Mouse (Mus musculus) brain, adult 2 months (tissue): Measurements from ENCODE around the gene Osbp.

ENCODE experiments used
- DNase-seq: peaks from one replicate; pipeline ENCODE4 v3.0.0; 2011; ENCODE audit warnings: low read depth, low spot score

The Osbp gene

DNA sequence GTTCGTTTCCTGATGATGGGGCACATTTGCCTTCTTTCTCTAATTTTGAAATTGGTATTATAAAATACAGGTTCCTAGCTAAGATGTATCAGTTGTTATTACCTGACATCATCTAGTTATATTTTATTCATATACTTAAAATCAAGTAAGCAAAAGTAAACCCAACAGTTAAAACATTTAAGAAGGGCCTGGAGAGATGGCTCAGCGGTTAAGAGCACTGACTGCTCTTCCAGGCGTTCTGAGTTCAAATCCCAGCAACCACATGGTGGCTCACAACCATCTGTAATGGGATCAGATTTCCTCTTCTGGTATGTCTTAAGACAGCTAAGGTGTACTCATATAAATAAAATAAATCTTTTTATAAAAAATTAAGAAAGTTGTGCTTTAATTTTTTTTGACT lies 22.1 kb downstream of the Osbp start:
- DNase-seq = no peak

DNA sequence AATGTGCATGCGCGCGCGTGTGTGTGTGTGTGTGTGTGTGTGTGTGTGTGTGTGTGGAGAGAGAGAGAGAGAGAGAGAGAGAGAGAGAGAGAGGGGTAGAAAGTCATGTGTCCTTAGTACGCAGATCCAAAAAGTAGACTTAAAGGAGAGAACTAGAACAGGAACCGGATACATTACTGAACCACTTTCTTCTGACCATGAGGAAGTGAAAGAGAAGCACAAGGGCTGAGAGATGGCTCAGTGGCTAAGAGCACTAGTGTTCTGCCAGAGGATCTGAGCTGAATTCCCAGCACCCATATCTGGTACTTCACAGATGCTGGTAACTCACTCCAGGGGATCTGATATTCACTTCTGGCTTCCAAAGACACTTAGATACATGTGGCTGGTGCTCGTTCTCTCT lies 23.6 kb downstream of the Osbp start:
- no peak for DNase-seq

DNA sequence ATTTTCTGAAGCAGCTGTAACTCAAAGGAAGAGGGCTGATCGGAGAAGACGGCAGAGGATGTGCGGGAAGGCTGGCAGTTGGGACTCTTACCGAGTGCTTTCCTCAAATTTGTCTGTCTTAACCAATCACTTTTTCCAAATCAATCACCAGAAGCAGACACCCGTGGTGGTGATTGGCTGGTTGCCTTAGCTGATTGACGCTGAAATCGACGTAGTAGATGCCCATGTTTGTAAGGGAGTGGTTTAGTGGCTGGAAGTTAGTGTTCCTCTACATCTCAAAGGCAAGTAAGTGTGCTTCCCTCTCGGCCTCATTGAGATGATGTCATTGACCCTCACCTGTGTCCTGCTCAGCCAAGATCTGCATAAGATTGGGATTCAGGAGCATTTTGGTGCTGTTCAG lies 26.3 kb downstream of the Osbp start:
- no peak for DNase-seq

DNA sequence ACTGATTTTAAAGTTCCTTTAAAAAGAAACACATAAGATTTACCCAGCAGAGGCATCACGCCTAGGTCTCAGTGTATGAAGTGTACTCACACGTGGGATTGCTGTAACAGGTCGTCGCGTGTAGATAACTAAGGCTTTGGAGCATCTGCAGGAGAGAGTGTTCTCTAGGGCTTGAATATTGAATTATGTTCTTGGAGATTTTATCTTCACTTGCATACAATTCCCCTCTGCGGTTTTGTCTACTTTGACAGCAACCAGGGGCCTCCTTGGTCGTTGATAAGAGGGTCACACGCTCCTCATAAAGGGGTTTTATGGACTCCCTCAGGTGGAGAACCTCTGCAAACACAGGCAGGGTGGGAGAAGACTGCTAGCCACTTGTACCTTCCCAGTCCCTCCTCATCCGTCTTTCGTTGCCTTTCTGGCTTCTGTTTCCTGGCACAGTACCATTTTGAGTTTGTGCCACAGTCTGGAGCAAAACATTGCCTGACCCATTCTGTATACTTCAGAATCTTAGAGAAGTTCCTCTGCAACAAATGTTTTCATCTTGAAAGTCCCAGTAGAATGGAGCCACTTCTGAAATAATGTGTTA lies 26.8 kb downstream of the Osbp start:
- DNase-seq = no peak

DNA sequence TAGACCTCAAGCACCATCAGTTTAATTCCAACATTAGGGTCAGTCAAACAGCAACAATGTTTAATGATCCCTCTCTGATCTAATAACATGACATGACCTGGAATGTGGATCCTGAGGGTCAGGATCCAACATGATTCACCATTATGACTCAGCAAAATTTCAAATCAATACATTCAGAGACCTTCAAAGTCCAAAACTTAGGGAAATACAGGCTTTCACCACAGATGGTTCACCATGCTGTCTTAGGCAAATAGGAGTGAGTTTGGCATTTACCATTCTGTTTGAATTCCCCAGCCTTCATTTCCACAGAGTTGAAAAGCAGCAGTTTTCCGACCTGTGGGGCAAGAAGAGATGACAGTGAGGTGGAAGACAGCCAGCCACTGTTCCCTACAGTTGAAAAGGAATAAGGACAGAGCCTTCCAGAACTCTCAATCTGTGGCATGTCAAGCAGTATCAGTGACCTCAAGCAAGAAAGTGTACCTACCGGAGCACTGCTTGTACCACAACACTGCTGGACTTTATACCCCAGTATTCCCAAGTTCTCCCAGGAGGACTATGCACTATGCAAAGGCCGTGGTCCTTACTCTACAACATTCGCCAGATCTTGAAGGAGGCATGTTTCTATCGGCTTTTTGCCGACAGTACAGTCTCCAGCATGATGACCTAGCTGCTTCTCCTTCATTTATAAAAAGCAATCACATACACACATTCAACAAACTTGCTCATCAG lies 29.1 kb downstream of the Osbp start:
- no peak for DNase-seq

DNA sequence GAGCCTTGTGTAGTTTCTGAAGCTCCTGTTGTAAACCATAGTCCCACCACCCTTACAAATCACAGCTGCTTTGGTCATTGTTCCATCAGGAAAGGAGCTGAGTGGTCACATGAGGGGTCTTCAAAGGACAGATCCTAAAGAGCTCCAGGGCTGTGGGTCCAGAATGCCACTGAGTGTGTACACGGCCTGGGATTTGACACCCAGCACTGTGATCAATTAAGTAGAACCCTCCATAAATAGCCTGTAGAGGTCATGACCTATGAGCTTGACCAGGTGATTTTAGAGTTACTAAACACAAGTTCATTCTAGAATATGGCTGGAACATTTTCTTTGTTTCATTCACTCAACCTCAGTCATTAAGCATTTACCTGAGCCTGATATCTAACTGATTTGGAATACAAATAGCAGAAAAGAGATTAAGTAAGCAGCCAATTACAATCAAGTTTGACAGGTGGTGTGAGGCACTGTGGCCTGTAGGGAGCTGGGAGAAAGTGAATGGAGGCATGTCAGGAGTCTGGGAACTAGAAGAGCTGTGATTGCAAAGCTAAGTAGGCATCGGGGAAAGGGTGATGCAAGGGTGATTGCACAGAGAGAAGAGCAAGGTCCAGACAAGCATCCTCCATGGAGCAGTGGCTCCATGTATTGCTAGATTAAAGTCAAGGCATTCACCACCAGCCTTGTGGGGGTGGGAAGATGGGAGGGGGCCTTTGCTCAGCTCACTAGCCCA lies 30.1 kb downstream of the Osbp start:
- DNase-seq = no peak

DNA sequence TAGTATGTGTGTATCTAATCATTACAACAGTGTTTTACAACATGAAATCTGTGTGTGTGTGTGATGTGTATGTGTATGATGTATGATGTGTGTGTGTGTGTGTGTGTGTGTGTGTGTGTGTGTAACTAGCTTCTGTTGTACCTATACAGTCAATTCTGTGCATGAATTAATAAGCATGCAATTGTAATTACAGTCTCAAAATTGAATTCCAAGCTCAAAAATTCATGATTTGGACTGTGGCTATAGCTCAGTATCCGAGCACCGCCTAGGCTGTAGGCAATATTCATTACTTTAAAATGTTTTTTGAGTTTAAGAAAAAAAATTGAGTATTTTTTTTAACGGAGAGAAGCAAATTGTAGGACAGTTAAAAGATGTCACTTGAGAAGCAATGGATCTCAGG lies 35.9 kb downstream of the Osbp start:
- no peak for DNase-seq

DNA sequence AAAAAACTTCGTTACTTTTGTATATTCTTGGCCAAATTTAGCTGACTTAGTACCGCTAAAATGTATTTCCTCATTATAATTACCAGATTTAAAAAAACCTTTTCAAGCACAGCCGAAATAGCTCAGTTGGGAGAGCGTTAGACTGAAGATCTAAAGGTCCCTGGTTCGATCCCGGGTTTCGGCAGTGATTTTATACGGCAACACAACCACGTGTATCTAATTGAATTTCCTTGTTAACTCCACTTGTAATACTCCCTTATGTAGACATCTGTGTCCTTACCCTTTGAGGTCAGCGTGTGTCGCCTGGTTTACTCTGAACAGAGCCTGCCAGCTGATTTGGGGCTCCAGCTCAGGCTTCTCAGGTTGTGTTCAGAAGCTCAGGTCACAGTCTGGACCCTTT lies 36.4 kb downstream of the Osbp start:
- peak; percentile 78 for DNase-seq

DNA sequence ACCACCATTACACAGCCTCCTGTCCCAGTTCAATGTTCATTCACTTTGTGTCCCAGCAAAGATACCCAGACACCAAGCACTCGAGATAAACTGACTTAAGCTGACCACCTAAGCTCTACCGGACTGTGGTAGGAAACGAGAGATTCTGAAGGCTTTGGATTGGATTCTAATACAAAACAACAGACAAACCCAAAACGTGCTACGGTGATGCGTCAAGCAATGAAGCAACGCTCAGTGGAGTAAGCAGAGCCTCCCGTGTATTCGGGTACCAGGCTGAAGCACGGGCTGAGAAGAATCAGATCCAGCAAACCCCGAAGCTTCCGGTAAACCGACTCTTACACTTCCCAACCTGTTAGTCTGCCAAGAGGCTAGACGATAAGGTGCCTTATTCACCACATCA lies 37.0 kb downstream of the Osbp start:
- DNase-seq = no peak

DNA sequence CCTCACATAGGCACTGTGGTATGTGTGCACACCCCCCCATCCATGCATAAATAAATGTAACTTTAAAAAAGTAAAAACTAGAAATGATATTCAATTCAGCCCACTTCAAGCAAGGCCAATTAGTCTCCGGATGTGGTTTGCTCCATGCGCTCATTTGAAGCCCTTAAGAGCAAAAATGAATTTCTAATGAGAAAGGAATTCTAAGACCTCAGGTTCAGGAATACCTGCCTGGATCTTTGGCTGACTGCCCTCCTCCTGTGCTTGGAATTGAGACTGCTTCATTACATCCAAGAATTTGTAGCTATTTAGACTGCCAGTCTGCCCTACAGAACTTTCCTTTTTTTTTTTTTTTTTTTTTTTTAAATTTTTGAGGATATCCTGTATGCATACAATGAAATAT lies 37.8 kb downstream of the Osbp start:
- DNase-seq = no peak

DNA sequence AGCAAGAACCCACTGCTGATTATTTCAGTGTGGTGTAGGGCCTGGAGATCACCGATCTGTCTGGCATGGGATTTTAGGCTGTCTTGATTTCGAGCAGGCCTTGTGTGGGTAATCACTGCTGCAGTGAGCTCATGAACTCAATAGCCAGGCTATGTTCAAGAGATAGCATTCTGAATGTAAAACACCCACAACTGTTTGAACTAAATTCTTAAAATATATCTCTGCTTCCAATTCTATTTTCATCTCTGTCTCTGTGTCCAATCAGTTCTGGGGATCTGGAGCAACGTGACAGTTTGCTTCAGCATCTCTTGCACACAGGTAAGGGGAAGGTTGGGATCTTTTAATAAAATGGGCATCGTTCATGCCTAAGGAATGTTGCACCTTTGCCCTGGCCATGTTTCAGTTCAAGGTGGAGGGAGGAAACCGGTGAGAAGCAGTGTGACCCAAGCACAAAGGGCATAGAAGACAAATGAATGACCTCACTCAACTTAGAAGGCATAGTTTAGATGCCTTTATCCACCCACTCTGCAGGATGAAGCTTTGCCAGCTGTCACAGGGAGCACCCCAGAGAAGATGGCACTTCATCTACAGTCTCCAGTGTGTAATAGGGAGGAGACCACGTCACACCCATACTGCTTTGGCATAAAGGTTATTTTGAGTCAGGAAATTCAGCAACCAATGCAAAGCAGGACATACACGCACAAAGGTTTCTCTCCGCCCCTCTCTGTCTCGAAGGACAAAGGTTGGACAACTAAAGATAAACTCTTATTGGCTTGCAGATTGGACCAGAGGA lies 38.7 kb downstream of the Osbp start:
- DNase-seq = peak; percentile 74

DNA sequence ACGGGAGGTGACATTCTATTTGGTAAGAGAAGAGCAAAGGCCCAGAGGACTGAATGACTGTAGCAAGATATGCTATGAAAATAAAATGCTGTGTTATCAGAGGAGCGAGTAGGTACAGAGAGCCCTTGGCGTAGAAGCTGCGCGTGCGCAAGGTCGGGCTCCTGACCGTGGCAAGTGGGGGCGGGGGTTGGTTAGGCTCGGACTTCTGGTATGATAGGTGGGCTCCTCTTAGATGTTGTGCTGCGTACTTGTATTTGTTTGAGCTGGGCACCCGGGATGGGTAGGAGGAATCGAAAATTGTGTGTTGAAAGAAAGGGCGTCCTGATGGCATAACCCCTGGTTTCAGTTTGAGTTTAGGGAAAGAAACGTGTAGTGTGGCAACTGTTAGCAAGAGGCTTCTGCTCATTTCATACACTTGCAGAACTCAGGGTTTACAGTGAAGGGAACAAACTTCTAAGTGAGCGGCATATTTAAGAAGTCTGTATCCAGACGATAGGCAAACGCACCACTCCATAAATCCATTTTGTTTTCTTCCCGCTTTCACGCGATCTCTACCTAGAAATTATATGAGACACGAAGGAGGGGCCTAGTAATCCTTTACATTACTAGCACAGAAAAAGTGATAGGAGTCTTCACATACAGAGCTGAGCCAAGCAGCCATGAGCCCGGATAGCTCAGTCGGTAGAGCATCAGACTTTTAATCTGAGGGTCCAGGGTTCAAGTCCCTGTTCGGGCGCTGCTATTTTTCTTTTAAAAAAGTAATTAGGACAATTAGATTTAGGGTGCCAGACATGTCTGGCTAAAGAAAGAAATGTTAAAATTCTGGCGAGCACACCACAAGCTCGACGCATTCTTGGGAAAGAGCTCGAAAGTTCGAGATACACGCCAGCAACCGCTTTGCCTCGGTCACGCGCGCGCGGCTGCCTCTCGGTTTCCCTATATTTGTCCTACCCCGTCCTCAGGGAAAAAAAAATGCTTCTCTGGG lies 39.9 kb downstream of the Osbp start:
- DNase-seq = peak; percentile 93

DNA sequence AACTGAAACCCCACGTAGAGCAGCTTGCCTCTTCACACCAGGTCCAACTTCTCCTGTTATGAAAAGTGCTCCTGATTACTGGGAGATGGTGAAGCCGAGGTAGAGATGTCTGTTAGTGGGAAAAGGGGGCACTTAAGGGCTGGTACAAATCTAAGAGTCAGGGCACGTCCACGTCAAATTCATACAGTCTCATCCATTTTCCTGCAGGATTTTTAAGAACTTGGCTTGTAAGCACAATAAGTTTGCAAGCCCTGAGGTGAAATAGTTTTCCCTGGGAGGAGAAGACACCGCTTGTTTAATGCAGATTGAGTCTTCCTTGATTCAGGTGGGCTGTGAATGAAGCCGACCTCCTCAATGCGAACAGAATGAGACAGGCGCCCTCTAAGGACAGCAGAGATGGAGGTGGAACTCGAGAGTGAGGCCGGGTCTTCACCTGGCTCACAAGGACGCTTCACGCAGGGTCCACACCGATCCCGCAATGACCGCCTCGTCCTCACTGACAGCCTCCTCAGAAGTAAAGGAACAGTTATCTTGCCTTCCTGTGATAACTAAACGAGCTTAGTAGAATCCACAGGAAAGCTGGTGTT lies 40.7 kb downstream of the Osbp start:
- peak; percentile 61 for DNase-seq

DNA sequence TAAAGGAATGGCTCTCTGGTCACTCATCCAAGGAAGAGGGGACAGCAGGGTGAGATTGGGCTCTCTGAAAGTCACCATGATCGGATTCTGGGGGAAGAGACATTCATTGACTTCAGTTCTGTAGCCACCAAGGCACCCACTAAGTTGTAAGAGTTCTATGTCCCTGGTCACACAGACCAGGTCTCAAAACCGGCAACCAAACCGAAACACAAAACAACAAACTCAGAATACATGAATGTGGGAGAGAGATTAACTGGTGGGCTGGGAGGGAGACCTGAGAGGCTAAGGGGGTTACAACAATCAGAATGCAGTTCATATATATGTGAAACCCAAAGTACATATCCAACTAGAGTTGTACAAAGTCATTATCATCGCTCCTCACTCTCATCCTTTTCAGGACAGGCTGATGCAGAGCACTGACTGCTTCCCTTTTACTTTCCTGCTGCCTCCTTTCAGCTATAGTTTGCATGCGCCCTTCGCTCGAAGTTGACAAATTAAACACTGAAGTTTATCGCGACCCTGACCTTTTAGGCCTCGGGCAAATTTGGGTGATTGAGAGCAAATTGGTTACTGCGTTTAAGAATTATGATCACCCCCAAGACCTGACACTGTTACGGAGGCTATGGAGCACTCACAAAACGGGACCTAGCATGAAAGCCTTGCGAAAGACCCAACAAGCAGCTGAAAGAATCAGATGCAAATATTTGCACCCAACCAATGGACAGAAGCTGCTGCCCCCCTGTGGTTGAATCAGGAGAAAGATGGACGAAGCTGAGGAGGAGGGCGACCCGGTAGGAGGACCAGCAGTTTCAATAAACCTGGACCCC lies 41.6 kb downstream of the Osbp start:
- DNase-seq = peak; percentile 58

DNA sequence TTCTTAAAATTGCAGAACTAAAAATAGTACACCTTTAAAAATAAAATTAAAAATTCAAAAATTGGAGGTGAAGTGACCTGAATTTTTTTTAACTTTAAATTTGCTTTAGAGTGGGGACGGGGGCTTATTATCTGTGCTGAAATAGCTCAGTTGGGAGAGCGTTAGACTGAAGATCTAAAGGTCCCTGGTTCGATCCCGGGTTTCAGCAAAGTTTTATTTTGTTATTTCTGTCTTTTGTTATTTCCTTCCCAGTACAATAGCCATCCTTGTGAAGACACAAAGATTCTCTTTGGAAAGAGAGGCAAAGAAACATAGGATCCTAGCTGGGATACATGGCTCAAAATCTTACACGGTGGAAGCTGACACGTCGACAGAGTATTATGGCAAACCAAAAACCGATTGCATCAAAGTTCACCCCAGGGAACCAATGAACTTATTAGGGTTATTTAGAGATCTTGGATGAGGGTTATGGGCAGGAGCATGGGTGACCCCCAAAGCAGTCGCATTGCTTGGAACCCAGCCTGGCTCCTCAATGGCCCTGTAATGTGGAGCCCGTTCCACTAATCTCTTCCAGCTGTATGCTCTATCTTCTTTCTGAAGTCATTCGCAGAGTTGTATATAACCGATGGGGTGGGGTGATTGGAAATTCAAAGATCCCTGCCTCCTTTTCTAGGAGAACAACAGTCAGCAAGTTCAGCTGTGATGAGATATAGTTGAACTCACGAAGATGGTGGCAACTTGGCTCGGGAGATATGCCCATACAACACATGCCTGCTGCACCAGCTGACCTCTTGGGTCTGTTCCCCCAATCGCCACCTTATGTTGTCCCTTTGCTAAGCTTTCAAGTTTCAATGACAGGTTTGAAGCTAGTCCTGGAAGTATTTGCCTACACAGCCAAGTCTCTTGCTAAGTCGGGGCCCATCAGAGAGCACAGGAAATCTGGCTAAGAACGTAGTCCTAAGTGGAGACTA lies 43.0 kb downstream of the Osbp start:
- DNase-seq = no peak

DNA sequence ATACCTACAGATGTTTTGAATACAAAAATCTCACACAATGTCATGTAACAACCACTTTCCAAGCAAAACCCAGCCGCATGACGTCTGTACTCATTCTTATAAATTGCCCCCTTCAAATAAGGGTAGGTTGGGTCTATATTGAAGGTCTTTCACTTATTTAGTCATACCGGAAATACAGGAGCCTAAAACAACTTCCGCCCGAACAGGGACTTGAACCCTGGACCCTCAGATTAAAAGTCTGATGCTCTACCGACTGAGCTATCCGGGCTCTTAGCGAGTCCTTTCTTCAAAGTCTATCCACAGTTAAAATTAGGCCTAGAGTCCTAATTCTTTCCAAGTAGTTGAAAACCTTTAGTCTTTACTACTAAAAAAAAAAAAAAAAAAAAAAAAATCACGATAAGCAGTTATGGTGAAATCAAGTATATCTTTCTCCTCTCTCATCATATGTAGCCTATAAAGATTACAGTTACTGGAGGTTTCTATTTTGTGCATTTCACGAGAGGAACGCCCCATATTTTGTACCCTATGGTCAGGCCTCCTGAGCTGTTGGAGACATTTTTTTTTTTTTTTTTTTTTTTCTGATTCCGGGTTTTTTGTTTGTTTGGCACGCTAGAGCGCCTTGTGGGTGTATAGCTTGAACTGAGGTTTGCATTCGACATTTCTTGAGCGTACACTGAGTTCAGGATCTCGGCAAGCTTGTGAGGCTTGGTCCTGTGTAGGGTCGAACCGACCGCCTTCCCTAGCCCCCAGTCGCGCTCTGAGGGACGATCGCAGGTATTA lies 44.0 kb downstream of the Osbp start:
- DNase-seq = peak; percentile 84

DNA sequence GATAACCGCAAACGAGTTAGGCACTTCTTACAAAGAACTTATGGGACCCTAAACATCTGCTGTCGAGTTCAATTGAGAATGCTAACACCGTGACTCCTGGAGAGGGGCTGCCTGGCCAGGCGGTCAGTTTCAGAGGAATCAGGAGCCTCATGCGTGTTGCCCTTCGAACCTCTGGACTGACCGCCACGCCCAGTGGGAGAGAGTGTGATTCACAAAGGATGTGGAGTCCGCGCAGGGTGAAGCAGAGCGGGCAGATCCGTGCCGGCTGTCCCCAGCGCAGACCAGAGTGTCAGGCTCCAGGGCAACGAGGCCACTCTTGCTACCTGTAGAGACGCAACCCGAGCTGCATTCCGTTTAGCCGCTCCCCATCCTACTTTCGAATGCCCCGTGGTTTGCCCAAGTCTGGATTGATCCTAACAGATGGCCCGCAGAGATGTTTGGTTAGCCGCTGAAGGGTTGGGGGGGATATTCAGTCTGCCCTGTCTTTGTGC lies 44.6 kb downstream of the Osbp start:
- DNase-seq = peak; percentile 63
